Mouse (Mus musculus): ENCODE measurements around the gene Gm29110. TPM values are rescaled to one million over a fixed set of nuclear protein-coding genes. Genes with fewer than 3 reads are reported as not detected.

The Gm29110 gene
- polyA plus RNA-seq (2017; shearing (Covaris generic)): not detected

DNA sequence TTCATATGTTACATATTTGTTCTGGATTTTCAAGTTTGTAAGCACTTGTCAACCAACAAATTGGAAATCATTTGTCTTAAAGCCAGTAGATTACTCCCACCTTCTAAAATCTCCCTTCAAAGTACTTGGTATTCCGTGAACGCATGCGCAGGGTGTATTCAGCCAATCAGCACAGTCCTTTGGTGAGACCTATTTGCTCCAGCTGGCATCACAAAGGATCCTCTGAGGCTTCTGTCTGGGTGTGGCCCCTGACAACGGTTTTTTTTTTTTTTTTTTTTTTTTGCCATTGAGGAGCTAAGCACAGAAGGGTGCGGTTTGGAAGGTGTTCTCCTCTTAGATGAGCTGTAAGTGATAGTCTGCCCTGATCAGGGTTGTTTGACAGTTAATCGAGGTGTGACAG lies at the start of gene Gm29110:
Gene Gm29110, plus strand, starts transcription at position 301 of the 400 bp plus-strand sequence.

Other genes starting within 250 kb of the Gm29110 start
- gene Gm21913, start 153.4 kb downstream of the Gm29110 start, polyA plus RNA-seq (2017; shearing (Covaris generic)): not detected